Mouse (Mus musculus): ENCODE data around the gene Ntf3. TPM values are rescaled to one million over a fixed set of nuclear protein-coding genes. Genes with fewer than 3 reads are reported as not detected.

Gene Ntf3
- polyA plus RNA-seq, 1 experiment from 2014 or later: not detected

GRCm38 (mm10) chr6:126140961-126141360 is 25.7 kb downstream of the Ntf3 start:
- 78% methylated on average over 6 of the region's 6 CpGs for WGBS (ENCODE audit: missing documents)
- H3K4me3 ChIP-seq (ENCODE audit: inconsistent target): no peak overlapping the region
- no peaks in the 10 kb centered on the region for H3K79me2 ChIP-seq (ENCODE audit: inconsistent target)
- no peaks in the 10 kb centered on the region for H3K36me3 ChIP-seq (ENCODE audit: inconsistent target)
- no peak overlapping the region for H3K27ac ChIP-seq

DNA sequence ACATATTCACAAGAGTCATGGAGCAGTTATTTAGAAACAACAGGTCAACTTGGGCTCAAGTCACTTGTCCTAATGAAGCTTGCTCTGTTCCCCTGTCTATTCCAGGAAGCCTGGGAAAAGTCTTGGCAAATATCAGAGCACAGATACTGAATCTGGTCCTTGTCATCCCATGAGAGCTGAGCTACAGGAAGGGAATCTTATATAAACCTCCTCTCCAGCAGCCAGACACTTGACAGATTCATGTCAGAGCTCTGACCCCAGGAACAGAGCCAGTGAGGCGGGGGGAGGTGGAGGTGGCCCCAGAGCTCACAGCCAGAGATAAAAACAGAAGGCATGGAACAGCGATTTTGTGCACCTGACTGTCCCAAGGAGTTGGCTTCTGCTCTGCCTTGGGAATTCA is 26.3 kb downstream of the Ntf3 start:
- H3K27ac ChIP-seq: no peak overlapping the region
- no peaks in the 10 kb centered on the region for H3K36me3 ChIP-seq (ENCODE audit: inconsistent target)
- 80% methylated on average over 2 of the region's 2 CpGs for WGBS (ENCODE audit: missing documents)
- H3K4me3 ChIP-seq (ENCODE audit: inconsistent target): no peak overlapping the region
- no peaks in the 10 kb centered on the region for H3K79me2 ChIP-seq (ENCODE audit: inconsistent target)

GRCm38 (mm10) chr6:126134155-126134906 is 32.4 kb downstream of the Ntf3 start:
- H3K36me3 ChIP-seq (ENCODE audit: inconsistent target): no peaks in the 10 kb centered on the region
- H3K27ac ChIP-seq: no peak overlapping the region
- no peaks in the 10 kb centered on the region for H3K79me2 ChIP-seq (ENCODE audit: inconsistent target)
- no peak overlapping the region for H3K4me3 ChIP-seq (ENCODE audit: inconsistent target)
- WGBS (ENCODE audit: missing documents): 65% methylated on average over 19 of the region's 19 CpGs

GRCm38 (mm10) chr6:126128238-126128637 is 38.5 kb downstream of the Ntf3 start:
- 82% methylated on average over 7 of the region's 7 CpGs for WGBS (ENCODE audit: missing documents)
- Histone ChIP-seq H3K4me3 (ENCODE audit: inconsistent target) (no peak overlapping the region), H3K27ac (no peak overlapping the region), H3K79me2 (ENCODE audit: inconsistent target) (no peaks in the 10 kb centered on the region), H3K36me3 (ENCODE audit: inconsistent target) (no peaks in the 10 kb centered on the region)

DNA sequence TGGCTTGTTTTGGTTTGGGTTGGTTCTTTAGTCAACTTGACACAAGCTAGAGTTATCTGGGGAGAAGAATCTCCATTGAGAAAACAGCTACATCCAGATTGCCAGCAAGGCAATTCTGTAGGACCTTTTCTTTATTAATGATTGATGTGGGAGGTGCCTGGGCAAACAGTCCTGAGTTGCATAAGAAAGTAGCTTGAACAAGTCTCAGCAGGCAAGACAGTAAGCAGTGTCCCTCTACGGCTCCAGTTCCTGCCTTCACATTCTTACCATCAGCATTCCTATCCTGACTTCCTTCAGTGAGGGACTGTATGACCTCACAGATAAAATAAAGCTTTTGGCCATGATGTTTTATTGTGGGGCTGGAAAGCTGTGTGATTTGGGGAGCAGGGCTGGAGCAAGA is 48.5 kb downstream of the Ntf3 start:
- Histone ChIP-seq H3K36me3 (ENCODE audit: inconsistent target) (no peaks in the 10 kb centered on the region), H3K27ac (no peak overlapping the region), H3K4me3 (ENCODE audit: inconsistent target) (no peak overlapping the region), H3K79me2 (ENCODE audit: inconsistent target) (no peaks in the 10 kb centered on the region)
- 85% methylated on average over 1 of the region's 1 CpGs for WGBS (ENCODE audit: missing documents)

- Histone ChIP-seq H3K79me2 (ENCODE audit: inconsistent target) (no peaks in the 10 kb centered on the region), H3K4me3 (ENCODE audit: inconsistent target) (no peak overlapping the region), H3K27ac (no peak overlapping the region), H3K36me3 (ENCODE audit: inconsistent target) (no peaks in the 10 kb centered on the region)
- 91% methylated on average over 8 of the region's 8 CpGs for WGBS (ENCODE audit: missing documents)
These were observed 49.5 kb downstream of the Ntf3 start for GRCm38 (mm10) chr6:126117191-126117590.

GRCm38 (mm10) chr6:126114934-126115633 is 51.6 kb downstream of the Ntf3 start:
- 85% methylated on average over 10 of the region's 10 CpGs for WGBS (ENCODE audit: missing documents)
- H3K4me3 ChIP-seq (ENCODE audit: inconsistent target): no peak overlapping the region

GRCm38 (mm10) chr6:126110892-126111835 is 55.5 kb downstream of the Ntf3 start:
- 87% methylated on average over 14 of the region's 15 CpGs for WGBS (ENCODE audit: missing documents)
- H3K36me3 ChIP-seq (ENCODE audit: inconsistent target): no peaks in the 10 kb centered on the region
- H3K4me3 ChIP-seq (ENCODE audit: inconsistent target): no peak overlapping the region
- no peaks in the 10 kb centered on the region for H3K79me2 ChIP-seq (ENCODE audit: inconsistent target)
- H3K27ac ChIP-seq: no peak overlapping the region

More at GRCm38 (mm10) chr6:126114934-126115633, 51.6 kb downstream of the Ntf3 start:
- H3K36me3 ChIP-seq (ENCODE audit: inconsistent target): no peaks in the 10 kb centered on the region
- no peak overlapping the region for H3K27ac ChIP-seq
- H3K79me2 ChIP-seq (ENCODE audit: inconsistent target): no peaks in the 10 kb centered on the region

- H3K4me3 ChIP-seq (ENCODE audit: inconsistent target): no peak overlapping the region
- H3K27ac ChIP-seq: no peak overlapping the region
- H3K36me3 ChIP-seq (ENCODE audit: inconsistent target): no peaks in the 10 kb centered on the region
- no peaks in the 10 kb centered on the region for H3K79me2 ChIP-seq (ENCODE audit: inconsistent target)
- WGBS (ENCODE audit: missing documents): 82% methylated on average over 5 of the region's 5 CpGs
These were observed 57.5 kb downstream of the Ntf3 start for GRCm38 (mm10) chr6:126109184-126109583.

GRCm38 (mm10) chr6:126108771-126109170 is 57.9 kb downstream of the Ntf3 start:
- Histone ChIP-seq H3K4me3 (ENCODE audit: inconsistent target) (no peak overlapping the region), H3K79me2 (ENCODE audit: inconsistent target) (no peaks in the 10 kb centered on the region), H3K27ac (no peak overlapping the region), H3K36me3 (ENCODE audit: inconsistent target) (no peaks in the 10 kb centered on the region)
- WGBS (ENCODE audit: missing documents): 82% methylated on average over 2 of the region's 2 CpGs

- Histone ChIP-seq H3K79me2 (ENCODE audit: inconsistent target) (no peaks in the 10 kb centered on the region), H3K4me3 (ENCODE audit: inconsistent target) (no peak overlapping the region)
- 40% methylated on average over 2 of the region's 2 CpGs for WGBS (ENCODE audit: missing documents)
These were observed 59.3 kb downstream of the Ntf3 start for GRCm38 (mm10) chr6:126107398-126107797.

GRCm38 (mm10) chr6:126106798-126107173 is 59.9 kb downstream of the Ntf3 start:
- H3K79me2 ChIP-seq (ENCODE audit: inconsistent target): no peaks in the 10 kb centered on the region
- H3K27ac ChIP-seq: no peak overlapping the region
- H3K4me3 ChIP-seq (ENCODE audit: inconsistent target): no peak overlapping the region
- H3K36me3 ChIP-seq (ENCODE audit: inconsistent target): no peaks in the 10 kb centered on the region
- WGBS (ENCODE audit: missing documents): 77% methylated on average over 2 of the region's 2 CpGs

More at GRCm38 (mm10) chr6:126107398-126107797, 59.3 kb downstream of the Ntf3 start:
- no peaks in the 10 kb centered on the region for H3K36me3 ChIP-seq (ENCODE audit: inconsistent target)
- H3K27ac ChIP-seq: no peak overlapping the region

DNA sequence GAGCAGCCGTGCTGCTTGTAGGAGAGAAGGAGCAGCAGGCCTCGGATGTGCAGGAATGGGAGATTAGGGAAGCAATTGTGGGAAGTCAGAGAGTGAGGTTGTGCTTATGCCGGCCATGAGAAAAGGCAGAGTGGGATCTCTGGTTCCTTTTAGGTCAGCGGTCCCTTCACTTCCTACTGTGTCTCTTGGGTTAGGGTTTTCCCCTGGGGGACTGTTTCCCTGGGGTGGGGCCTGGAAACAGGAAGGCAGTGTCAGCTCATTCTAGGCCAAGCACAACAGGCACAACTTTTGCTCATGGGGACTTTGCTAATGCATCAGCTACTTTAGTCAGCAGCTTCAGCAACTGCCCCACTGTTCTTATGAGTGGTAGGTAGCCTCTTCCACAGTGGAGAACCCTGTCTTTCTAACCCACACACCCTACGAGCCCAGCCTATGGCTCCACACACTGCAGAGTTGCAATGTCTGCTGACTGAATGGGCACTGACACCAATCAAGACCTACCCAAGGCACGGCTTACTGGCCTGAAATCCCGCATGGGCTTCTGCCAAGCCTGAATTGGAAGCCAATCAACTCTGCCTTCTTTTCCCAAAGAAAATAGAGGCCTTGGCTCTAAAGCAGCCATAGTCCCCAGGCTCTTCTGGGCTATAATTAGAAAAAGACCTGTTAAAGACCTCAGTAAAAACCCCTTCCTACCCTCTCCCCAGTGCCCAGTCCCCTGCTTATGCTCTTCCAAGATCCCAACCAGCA is 60.5 kb downstream of the Ntf3 start:
- Histone ChIP-seq H3K27ac (no peak overlapping the region), H3K79me2 (ENCODE audit: inconsistent target) (no peaks in the 10 kb centered on the region), H3K4me3 (ENCODE audit: inconsistent target) (no peak overlapping the region), H3K36me3 (ENCODE audit: inconsistent target) (no peaks in the 10 kb centered on the region)
- WGBS (ENCODE audit: missing documents): 74% methylated on average over 7 of the region's 7 CpGs
